Mouse (Mus musculus) right cerebral cortex, postnatal 10 days (tissue): ENCODE results near the gene Dnajb14.
"Not testable (repeated sequence)": the region's sequence is repeated elsewhere in the genome, so short reads cannot be mapped to it uniquely, and the experiment has no call there.

ENCODE experiments used
- DNase-seq, 2 experiments: peaks; one replicate each; pipeline ENCODE4 v3.0.0; 2021; ENCODE audit warnings: low spot score in 2 of 2

Dnajb14 gene

DNA sequence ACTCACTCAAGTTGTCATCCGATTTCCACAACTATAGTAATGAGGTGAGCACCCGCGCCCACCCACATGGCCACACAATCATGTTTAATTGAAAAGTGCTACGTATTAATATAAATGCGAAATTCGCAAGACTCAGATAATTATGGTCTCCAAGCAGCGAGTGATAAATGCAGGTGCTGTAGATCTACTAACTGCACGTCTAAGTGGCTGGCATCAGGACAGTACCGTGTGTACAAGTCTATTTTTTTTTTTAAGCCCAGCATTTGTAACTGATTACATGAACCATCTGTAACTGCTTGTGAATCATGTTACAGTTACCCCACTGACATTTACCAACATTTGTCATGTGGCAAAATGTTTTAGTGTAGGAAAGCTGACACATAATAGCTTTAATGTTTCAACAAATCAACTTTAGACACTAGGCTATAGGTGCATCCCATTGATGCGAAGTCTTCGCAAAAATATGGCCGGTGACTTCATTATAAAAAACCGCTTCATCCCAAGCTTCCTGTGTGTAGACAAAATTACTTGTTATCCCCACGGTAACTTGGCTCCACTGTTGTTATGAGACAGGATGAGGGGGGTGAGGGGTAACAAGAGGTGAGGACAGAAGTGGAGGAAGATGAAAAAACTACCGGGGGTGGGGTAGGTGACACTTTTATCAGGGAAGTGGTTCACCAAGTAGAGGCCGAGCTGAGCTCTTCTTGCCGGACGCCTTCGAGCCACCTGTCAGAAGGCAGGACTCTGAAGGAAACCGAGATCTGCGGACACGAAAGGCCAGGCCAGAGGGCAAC lies 3.9 kb upstream of the Dnajb14 start:
- DNase-seq, result no peak

DNA sequence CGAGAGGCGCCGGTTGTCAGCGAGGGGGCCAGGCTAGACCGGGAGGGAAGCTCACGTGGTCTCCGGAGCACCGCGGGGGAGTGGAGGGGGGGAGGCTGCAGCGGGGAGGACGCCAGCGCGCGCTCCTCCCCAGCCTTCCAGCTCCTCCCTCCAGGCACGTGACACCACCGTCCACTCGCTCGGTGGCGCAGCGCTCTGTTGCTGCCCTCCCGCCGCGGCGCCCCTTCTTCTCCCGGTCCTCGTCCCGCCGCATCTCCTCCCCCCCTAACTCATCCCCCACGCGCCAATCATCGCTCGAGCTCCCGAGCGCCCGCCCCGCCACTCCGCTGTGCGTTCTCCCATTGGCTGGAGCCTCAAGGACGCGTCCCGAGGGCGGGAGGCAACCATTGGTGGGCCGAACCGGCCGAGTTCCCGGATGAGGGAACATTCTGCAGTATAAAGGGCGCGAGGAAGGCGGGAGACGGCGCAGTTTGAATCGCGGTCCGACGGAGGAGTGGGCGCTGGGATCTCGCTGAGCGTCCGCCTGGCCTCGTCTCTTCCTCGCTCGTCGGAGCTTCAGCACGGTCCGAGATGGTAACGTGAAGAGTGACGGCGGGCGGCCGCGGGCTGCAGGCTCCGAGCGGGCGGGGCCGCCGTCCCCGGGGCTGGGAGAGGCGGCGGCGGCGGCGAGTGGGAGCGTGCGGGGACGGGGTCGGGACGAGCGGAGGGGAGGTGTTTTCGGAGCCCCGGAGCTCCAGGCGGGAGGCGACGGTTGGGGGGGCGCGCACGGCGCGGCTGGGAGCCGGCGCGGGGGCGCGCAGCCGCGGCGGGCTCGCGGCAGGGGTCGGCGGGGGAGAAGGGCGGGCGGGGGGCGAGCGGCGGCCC lies 3.1 kb upstream of the Dnajb14 start, which contains the start of gene H2afz:
H2afz (plus strand) TSS at position 364 of the 864 bp plus-strand sequence.
- peak; percentile 99 to 100 for DNase-seq

DNA sequence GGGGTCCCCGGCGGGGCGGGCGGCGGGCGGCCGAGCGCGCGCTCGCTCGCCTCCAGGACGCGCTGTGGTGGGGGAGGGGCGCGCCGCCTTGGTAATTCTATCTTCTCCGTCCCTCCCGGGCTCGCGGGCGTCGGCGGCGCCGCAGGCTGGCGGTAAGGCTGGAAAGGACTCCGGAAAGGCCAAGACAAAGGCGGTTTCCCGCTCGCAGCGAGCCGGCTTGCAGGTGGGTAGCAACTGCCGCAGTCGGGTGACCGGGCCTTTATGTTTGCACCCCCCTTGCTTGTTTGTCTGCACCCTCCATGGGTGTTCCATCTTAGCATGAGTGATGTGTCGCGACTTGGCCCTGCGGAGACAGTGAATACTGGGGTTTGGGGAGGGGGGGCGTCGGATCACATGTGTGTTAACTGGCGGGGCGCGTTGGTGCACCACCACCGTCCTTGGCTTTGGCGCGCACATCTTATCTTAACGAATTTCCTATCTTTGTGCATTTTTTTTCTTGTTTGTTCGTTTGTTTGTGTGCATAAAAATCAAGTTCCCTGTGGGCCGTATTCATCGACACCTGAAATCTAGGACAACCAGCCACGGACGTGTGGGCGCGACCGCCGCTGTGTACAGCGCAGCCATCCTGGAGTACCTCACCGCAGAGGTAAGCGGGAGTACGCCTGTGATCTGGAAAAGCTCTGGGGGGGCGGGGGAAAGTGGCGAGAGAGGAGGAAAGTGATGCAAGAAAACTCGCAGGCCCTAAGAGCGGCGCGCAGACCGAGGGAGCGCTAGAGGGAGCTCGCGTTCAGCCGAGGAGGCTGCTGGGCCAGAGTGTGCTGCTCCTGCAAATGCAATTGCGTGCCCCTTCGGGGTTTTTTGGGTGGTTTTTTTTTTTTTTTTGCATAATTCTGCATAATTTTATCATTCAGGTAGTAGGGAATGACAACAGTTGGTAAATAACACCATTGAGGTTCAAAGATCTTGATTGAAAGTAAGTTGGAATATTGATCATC lies 2.2 kb upstream of the Dnajb14 start:
- DNase-seq, result peak; percentile 91 to 94

DNA sequence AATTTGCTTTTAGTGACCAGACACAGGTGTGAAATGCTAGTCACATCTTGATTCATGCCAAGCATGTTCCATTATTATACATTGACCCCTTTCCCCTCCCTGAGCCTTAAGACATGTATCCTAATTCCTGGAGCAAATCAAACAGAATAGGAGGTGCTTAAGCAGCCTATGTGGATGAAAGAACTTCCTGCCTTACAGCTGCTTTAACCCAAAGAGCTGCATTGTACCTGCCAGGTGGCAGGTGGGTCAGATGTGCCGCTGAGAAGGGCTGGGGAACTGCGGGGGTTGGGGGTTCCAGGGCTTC lies 390 bp upstream of the Dnajb14 start:
- DNase-seq, result no peak

DNA sequence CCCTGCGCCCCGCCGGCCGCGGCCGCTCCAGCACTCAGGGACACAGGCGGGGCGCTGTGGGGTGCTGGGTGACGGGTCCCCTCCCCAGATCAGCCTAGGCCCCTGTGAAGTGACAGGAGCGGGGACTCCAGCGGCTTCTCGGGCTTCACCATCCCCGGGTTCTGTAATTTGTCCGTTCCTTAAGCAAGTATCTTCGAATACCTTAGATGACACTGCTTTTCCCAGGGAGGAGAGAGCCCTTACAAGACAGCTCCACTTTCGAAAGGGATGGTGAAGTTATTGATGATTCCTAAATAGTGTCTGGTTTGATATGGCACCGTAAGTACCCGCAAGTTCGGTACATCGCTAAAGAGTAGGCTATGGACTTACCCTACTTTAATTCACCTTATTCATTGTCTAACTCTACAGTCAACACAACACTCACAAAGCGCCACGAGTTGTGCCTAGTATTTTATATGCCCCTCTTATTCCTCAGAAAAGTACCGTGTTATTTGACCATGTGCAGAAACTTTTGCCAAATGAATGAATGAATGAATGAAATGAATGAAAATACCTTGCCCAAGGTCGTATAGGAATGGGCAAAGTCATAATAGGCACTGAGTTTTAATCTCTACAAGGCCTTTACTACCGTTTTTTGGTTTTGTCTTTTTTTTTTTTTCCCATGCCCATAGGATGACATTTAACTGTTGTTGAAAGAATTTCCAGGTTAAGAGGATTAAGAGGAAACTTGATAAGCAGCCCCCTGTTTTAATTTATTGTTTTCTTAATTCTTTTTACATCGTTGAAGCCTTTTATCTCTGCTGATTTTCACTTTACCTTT lies 829 bp downstream of the Dnajb14 start:
- DNase-seq, result no peak

DNA sequence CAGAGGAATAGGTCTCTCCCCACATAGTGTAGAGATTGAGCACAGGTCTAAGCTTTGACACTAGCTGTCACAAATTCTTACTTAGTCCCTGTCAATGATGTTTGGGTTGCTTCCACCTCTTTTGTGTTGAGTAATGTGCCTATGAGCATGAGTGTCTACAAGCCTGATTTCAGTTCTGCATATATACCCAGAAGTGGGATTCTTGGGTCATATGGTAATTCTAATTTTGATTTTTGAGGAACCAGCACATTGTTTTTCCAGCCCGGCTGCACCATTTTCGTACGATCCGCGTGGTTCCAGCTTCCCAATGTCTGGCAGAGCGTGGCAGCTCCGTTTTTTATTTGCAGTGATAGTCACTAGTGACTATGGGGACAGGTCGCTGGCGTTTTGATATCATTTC lies 1.9 kb downstream of the Dnajb14 start:
- no peak for DNase-seq

DNA sequence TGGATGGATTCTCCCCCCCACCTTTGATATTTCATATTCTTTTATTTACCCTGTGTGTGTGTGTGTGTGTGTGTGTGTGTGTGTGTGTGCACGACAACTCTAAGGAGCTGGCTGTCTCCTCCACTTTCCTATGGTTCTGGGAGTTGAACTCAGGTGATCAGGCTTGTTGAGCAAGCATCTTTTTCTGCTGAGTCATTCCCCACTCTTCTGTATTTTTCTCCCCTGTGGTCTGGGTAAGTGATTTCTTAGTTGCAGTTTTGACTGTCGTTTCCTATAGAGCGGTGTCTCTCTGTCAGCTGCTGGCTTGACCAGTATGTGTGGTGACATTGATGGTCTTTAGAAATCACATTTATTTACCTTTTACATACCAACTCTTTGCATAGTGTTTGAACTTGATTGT lies 11.8 kb downstream of the Dnajb14 start:
- no peak for DNase-seq

DNA sequence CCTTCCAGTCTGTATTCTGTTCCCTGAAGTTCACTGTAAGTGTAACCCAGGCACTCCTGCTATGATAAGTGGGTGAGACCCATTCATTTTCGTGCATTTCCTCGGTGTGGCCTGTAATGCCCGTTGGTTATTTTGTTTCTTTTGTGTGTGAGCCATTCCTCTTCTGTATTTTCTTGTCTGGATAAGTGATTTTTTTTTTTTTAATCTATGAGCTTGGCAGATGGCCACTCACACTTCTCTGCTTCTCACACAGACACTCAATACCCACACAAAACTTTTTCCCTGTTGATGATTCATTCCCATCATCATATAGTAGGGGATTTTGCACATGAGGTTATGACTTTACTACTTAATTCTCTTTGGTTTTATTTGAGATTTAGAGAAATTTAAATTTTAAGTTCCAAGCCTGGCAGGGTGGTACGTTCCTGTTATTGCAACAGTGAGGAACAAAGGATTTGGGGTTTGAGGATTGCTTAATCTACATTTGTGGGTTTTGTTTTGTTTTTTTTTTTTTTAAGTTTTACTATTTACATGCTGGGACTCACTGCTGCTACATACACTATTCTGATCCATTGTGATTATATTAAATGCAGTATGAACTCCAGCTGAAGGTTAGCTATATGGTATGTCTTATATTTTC lies 12.8 kb downstream of the Dnajb14 start:
- DNase-seq, result no peak

DNA sequence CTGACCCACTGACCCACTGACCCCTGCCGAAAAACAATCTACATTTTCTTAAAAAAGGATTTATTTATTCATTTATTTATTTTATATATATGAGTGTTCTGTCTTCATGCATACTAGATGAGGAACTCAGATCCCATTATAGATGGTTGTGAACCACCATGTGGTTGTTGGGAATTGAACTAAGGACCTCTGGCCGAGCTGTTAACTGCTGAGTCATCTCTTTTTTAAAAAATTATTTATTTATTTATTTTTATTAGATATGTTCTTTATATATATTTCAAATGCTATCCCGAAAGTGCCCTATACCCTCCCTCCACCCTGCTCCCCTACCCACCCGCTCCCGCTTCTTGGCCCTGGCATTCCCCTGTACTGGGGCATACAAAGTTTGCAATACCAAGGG lies 13.6 kb downstream of the Dnajb14 start:
- no peak for DNase-seq

DNA sequence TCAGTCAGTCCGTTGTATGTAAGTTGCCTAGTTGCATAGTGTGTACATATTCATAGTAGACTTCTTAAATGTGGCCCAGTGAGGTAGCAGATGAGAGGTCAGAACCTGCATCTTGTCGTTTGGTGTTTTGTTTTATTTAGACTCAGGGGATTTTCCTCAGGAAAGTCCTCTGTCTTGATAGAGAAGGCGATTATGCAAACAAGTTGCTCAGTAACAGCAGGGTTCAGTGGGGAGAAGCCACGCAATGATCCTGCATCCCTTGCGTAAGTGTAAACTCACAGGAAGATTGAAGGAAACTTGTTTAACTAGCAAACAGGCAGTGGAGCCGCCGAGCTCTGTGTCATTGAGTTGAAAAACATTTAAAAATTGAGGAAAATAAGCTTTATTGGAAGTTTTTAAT lies 20.5 kb downstream of the Dnajb14 start:
- DNase-seq, result no peak

DNA sequence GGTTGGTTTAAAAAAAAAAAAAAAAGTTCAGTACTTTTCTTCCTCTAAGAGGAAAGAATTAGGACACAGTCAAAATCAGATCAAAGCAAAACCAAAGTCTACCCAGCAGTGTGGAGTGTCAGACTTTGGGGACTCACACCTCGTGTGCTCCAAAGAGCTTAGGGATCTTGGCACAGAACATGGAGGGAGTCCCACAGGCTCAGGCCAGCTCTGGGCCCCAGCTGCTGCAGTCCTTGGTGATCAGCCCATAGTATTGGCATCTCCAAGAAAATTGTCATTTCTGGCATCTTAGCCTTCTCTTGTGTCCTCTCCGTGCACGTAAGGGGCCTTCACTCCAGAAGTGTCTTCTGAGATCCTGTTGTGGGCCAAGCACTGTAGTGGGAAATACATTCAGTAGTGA lies 23.6 kb downstream of the Dnajb14 start:
- DNase-seq, result no peak

DNA sequence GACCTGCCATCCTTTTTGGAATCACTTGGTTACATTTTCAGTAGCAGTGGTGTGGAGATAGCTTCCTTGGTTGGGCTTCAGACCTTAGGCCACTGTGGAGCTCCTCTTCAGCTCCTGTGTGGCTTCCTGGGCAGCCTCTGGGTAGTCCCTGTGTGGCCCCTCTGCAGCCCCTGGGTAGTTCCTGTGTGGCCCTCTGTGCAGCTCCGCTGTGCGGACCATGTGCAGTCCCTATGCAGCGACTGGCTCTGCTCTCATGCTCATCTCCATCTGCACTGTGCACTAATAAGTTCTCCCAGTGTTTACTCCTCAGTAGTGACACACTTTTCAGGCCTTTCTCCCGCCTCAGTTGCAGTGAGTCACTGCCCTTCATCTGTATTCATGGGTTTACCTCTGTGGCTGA lies 24.6 kb downstream of the Dnajb14 start:
- no peak for DNase-seq

DNA sequence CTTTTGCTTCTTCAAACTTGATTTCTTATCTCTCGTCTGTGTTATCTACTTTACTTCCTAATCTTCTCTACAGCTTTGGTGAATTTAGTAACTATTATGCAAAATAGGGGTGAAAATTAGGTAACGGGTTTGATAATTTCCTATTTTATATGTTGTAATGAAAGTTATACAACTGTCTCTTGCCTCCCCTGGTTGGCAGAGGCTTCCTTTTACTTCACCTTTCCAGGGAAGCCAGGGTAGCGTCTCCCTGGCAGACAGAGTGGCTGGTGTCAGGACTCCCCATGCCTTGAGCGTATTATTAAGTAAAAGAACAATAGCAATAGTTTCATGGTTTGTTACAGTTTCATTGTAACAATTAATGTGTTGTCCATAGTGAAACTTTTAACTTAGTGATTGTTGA lies 26.3 kb downstream of the Dnajb14 start:
- no peak for DNase-seq

DNA sequence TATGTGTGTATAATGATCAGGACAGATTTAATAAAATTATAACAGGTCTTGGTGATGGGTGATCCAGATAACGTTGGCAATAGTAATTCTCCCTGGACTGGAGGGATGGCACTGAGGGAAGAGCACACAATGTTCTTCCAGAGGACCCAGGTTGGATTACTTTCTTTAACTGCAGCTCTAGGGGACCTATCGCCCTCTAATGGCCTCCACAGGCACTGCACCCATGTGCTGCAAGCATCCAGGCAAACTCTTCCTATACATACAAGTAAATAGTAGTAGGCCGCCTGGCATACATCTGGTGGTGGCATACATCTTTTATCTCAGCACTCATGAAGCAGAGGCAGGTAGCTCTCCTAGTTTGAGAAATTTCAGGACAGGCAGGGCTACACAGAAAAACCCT lies 27.7 kb downstream of the Dnajb14 start:
- no peak for DNase-seq

DNA sequence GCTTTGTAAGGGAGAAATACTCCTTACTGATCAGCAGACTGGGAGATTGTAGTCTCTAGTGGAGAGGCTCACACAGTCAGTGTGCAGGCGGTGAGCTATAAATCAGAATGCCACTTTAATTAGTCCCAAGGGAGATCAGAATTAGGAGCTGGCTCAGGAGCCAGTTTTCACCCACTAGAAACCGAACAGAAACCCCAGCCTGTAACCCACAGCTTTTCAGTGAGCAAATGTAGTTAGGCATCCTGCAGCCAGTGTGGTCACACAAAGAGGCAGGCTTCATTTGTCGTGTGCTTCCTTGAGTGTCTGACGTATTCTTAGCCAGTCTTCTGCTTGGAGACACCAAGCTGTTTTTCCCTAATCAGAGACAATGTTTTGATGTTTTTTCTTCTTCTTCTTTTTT lies 28.9 kb downstream of the Dnajb14 start:
- no peak for DNase-seq

DNA sequence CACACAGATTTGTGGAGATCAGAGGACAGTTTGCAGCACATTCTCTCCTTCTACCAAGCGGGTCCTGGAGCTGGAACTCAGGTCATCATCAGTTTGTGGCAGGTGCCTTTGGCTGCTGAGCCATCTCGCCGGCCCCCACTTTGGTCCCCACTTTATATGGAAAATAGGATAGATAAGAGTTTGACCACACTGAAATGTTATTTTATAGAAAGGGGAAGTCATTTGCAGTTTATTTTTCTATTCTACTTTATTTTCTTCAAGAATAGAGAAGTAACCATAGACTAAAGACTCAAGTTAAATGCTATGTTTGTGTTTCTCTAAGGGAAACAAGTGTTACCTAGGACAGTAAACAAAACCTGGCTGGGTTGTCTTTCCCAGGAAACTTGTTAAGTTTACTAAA lies 29.4 kb downstream of the Dnajb14 start:
- DNase-seq, result no peak

DNA sequence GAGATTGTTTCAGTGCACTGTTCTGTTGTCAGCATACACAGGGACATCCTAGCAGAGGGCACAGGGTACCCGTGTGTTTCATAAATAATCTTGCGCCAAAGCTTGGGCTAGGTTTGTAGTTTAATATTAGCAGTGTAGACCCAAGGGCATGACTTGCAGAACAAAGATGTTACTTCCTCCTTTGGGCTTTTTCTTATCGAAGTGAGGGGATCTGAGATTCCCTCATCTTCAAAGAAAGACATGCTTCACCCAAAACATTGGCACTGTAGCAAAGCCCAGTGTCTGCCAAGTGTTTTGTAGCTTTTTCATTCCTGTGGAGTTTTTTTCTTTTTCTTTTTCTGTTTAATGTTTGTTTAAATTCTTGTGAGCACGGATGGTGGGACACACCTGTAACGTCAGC lies 30.2 kb downstream of the Dnajb14 start:
- DNase-seq, result no peak

DNA sequence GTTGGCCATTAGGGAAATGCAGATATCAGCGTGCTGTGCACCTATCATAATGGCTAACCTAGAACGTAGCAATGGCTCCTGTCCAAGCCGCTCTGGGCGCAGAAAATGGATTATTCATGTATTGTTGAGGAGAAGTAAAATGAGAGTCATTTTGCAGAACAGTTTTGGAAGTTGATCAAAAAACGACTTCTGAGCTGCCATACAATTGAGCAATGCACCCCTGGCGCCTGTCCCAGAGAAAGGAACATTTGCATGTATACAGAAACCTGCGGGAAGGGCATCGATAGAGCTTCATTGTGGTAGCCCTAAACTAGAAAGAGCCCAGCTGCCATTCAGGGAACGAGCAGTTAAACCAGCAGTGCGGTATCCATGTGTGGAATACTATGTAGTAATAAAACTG lies 32.7 kb downstream of the Dnajb14 start:
- peak; percentile 41 to 51 for DNase-seq

DNA sequence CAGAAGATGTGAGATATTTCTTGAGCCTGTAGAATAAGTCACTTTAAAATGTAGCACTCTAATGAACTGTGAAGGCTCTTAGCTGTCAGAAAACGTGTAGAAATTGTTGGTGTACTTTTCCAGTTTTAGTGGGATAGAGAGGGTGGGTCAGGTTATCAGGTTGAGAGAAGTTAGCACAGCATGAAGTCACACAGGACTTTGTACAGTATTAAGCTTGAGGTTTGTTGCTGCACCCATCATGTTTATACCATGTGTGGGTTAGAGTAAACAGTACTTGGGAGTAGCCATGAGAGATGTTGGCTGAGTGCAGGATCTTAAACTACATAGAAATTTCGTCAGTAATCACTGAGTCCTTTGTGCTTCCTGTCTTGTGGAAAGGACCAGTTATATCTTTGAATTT lies 45.6 kb downstream of the Dnajb14 start:
- no peak for DNase-seq

DNA sequence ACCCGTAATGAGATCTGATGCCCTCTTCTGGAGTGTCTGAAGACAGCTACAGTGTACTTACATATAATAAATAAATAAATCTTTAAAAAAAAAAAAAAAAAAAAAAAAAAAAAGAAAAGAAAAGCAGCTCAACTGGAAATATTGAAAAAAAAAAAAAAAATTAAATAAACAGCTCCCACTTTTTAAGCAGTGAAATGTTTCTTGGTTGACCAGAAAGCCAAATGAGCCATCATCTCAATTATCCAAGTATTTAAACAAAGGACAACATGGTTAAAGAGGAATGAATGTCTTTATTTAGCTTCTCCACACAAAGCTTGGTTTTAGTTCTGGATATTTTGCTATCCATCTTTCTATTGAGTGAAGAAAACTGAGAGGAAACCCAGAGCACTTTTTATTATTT lies 47.1 kb downstream of the Dnajb14 start:
- not testable (repeated sequence) for DNase-seq
